Mouse (Mus musculus) common myeloid progenitor, adult 5-6 weeks (primary cell): ENCODE measurements around the gene Enc1. TPM values are rescaled to one million over a fixed set of nuclear protein-coding genes. Genes with fewer than 3 reads are reported as not detected.
"Not testable (repeated sequence)": the region's sequence is repeated elsewhere in the genome, so short reads cannot be mapped to it uniquely, and the experiment has no call there.

ENCODE experiments used
- ATAC-seq: replicated peaks from 2 replicates; pipeline ENCODE4 v1.8.0; 2016; ENCODE audit warnings: low read depth, mild to moderate bottlenecking, moderate TSS enrichment, inconsistent platforms; ENCODE audit not compliant: poor library complexity, severe bottlenecking
- total RNA-seq: library from RNA; stranded (forward); fragments of 200-1000, 187-1606 nt; gene quantifications from 2 replicates; pipeline ENCODE4 v1.2.3, GENCODE M21; 2017

Gene Enc1
- total RNA-seq, 1 experiment from 2014 or later, result 4.8 TPM

DNA sequence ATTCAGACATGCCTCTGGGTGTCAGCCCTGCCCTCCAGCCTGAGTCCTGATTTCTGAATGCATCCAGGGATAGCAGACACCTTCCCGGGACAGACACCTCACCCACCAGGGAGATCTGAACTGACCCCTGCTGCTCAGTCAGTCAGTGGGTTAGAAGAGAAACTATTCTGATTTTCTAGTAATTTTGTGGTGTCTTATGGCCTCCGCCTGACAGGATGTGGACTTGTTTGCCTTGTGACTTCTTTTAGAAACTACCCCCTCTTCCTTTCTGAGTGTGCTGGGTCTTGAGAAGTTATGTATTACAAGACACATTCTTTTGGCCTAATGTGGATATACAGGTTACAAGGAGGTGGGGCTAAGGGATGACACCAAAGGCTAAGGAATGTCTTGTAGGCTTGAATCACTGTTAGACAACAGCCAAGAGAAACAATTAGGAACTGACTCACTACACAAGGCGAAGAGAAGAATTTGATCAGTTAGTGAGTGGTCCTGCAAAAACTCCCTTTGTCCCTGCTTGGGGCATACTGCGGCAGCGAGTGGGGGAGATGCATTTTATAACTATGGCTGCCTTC is 8.7 kb downstream of the Enc1 start:
- no peak for ATAC-seq

DNA sequence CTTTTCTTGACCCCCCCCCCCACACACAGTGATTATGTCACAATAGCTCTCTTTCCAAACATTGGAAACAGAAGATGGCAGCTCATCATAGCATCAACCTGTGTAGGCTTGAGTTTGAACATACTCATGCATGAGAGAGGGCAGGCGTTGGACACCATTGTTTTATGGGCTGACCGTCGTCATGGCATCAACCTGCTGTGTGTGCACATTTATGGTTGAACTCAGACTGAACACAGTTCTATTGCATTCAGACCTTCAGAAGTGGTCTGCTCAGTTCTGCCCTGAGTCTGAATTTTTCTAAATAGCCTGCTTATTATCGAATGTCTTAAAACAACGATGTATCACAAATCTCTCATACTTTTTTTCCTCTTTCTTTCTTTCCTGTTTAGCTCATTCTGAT is 9.2 kb downstream of the Enc1 start:
- ATAC-seq, result no peak

DNA sequence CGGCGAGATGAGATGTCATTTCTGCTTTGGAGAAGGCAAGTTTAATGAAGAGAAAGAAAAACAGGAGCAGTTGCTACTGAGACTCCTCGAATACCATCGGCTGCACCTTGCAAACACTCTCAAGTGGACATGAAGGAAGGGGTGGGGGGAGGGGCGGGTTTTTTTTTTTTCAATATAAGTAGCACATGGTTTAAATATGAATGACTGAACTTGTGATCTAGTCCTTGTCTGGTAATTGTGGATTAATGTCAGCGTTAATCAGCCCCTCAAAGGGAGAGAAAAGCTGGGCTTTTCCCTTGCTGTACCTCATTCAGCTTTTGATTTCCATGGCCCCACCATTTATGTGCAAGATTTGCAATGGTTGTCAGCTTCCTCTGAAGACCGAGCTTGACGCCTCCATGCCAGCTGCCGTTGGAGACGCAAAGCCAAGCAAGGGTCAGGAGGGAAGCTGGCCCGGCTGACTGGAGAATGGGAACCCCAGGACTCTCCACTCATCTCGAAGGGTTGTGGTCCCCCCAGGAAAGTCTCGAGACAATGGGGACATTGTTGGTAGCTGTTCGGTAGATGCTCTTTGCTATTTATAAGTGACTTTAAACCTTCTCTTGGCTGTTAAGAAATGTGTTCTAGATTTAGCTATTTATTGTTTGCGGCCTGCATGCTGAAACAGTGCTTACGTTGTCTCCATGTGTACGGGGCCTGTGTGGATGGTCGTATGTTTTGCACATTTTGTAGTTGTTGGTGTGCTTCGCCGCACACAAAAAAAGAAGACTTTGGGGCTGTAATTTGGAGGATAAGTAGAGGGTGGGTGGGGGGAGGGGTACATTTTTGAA is 9.9 kb downstream of the Enc1 start:
- ATAC-seq, result no peak

DNA sequence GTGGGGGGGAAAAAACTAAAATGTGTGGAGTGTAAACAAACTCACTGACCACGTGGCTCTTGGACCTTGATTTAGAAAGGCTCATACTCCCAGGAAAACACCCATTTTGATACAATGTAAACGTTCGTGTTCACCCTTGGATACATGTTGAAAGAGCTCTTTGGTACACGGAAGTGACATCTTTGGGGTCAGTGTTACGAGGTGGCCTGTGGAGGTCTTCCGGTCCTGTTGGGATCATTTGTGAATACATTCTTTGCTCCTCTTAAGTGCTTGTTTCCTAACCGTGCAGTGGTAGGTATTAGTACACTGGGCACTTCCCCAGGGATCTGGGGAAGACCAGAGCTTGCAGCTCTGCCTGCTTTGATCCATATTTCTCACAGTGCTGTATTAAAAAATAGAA is 10.8 kb downstream of the Enc1 start:
- ATAC-seq, result no peak

DNA sequence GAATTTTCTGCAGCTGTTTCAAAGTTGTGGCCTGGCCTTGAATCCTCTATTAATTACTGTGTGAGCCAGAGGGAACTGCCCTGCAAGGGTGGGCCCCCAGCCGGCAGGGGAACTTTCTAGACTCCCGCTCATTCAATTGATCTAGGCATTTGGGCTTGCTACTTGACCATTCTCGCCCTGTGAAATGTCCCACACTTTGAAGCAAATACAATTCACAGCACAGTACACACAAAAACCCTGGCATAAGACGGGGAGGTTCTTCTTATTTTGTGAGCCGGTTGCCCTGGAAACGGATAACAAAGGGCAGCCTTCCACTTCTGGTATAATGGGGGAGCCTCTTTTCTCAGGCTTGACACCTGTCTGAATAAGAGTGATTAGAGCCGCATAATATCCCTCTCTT is 11.6 kb downstream of the Enc1 start:
- ATAC-seq, result no peak

DNA sequence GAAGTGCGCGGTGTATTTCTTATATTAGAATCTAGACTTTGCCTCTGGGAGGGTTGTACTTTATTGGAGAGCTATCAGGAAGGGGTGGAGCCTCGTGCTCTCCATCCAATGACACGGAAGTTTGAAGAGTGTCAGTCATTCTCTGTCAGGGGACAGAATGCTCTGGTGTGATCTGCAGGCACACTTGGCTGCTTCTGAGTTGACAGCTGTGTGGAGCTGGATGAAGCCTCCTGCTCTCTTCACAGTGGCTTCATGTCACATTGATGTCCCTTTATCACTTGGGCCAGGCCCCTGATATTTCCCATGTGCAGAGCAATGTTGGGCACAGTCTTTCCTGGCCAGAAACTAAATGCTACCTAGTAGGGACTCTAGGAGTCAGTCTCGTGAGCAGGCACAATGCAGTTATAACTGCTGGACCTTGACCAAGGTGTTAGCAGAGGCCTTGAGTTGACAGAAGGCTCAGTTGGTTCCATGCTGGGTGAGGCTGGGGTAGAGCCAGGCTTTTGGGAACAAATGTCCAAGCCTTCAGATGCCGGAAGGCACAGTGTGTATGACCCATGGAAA is 12.6 kb downstream of the Enc1 start:
- ATAC-seq, result no peak; the same call in 1 of the 2 replicates

DNA sequence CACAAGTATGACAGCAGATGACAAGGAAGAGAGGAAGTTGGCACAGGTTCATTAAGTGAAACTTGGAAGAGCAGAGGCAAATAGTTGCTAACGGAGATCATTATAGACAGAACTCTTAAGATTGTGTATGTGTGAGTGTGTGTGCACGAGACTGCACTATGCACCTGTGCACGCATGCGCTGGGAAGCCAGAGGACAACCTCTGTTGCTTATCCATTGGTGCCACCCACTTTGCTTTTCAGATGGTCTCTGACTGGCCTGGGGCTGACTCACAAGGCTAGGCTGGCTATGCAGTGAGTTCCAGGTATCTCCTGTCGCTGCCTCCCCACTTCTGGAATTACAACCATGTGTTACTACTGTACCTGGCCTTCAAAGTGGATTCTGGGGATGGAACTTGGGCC is 13.1 kb downstream of the Enc1 start:
- ATAC-seq, result no peak

DNA sequence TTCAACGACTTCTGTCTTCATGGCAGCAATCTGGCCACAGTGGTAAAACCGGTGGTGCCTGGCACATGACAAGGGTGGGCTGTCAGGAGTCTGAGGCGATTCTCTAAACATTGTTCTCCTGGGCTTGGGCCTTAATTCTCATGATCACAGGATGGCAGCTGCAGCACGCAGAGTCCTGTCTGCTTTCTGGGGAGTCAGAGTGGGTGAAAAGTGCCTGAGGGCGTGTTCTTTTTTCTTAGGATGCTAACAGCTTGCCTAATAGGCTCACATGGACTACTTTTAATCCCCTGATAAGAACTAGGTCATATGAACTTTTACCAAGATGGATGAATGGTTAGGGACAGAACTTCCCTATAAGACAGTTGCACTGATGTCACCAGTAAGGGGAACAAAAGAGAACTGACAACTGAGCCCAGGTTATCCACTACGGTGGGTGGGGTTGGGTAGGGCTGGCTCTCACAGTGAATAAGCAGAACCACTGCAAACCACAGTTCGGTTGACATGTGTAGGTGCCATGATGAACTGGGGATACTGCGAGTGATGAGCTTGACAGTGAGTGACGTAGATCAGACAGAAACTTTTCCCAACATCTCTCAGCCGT is 13.8 kb downstream of the Enc1 start:
- peak; percentile 47; the same call in 1 of the 2 replicates for ATAC-seq

DNA sequence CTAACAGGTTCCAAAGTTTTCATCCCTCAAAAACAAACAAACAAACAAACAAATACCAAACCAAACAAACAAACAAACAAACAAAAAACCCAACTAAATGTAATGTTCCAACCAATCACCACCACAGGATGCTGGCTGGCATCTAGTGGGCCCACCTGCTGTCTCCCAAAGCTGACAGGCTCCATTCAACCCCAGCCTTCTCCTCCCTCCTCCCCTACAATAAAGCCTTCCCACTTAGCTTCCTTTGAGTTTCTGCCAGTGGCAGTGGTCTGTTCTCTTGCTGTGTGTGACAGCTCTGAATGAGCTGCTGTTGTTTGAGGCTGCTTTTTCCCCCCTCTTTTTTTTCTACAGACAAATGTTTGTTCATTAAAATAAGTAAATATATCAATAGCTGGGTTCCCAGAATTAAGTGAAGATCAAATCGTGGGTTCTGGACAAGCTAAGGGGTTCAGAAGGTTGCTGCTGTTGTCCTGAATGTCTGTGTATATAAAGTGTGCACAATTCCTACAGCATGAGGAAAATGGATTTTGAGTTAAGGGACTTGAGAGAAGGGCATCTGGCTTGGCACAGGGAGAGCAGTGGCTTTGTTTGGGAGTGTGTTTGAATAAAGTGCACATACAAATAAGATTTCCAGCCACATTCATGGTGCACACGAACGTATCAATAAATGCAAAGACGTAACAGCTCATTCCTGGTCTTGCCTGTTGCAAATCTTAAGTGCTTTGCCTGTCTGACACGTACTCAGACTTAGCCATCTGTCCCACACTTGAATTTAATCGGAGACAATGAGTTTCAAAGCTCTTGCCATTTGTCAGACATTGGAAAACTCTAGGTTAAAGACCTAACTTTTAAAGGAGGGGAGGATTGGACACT is 15.3 kb downstream of the Enc1 start:
- no peak for ATAC-seq

DNA sequence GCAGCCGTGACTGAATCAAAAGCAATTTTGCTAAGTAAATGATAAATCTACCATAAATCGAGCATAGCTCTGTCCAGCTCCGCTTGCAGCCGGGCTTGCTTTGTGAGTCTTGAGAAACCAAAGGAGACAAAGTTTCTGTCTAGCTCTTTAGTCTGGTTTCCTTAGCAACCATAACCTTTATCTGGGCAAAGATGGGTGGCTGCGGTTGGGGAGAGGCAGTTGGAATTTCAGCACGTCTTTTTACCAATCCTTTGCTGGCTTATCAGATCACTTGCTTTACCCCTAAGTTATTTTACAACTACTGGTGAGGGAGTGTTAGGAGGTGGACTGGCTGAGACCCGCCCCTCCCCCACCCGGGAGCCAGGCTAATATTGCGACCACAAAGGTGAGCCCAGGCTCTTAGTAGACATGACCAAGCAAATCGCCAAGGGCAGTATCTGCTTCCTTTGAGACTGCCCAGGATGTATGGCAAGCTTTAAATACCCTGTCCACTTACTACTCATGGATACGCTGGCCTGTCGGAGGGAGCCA is 16.0 kb downstream of the Enc1 start:
- ATAC-seq, result no peak

DNA sequence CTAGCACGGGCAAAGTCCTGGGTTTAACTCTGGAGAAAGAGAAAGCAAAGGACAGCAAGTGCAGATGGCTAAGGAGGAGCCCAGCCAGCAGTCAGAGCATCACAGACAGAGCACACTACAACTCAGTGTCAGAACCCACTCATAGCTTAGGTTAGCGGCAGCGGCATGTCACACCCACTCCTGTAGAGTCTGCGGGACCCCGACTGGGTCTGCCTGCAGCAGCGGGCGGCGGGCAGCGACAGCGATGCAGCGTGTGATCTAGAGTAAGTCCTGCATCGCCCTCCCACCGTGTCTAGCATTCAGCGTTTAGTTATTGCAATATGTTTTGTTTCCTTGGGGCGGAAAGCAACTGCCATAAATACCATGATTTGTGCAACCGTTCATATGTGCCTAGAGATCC is 18.4 kb downstream of the Enc1 start:
- ATAC-seq, result no peak

DNA sequence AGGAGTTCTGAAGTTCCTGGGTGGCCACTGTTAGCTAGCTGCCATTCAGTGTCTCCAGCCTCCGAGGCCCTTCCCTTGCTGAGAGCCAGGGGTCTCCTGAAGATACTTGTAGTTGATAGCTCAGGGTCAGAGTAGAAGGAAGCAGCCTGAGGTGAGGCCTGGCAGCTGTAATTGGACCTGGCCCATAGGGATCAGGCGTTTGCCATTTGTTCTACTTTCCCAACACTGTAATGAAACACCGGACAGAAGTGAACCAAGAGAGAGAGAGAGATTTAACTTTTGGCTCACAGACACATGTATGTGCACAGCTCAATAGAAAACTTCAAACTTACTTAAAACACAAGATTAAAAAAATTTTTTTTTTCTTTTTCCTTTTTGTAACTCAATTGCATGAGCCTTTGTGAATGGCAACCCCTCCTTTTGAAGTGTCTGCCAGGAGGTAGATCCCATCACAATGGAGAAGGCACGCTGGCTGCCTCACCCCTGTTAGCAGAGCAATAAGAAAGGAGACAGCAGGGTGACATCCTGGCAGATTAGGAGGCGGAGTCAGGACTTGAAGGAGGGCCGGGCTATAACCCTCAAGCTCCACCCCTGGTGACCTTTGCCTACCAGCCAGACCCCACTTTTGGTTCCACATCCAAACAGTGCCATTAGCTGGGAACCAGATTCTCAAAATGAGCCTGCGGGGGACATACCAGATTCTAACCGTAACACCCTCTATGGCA is 19.7 kb downstream of the Enc1 start:
- no peak for ATAC-seq

DNA sequence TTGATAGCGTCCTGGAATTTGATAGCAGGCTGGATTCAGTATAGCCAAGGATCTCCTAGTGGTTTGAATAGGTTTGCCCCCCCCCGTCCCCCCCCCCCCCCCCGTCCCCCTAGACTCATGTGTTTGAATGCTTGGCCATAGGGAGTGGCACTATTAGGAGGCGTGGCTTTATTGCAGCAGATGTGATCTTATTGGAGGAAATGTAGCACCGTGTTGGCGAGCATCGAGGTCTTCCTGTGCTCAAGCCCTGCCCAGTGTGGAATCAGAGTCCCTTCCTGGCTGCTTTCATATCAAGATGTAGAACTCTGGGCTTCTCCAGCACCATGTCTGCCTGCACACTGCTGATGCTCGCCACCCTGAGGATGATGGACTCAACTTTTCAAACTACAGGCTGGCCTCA is 20.6 kb downstream of the Enc1 start:
- no peak for ATAC-seq

DNA sequence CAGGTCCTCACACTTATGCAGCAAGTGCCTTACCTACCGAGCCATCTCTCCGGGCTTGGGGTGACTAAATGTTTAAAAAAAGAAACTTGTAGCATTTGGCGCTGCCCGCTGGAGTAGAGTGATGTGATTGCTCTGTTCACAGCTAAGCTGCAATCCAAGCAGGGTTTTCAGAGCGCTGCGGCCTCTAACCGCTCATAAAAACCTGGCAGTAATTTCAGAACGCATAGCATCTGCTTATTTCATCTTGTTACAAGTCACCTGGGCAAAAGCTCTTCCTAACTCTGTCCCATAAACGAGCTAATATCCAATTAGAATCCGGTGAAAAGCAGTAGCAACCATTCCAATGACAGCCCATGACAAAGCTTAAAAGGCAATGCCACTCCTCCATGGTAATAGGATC is 21.8 kb downstream of the Enc1 start:
- no peak for ATAC-seq

DNA sequence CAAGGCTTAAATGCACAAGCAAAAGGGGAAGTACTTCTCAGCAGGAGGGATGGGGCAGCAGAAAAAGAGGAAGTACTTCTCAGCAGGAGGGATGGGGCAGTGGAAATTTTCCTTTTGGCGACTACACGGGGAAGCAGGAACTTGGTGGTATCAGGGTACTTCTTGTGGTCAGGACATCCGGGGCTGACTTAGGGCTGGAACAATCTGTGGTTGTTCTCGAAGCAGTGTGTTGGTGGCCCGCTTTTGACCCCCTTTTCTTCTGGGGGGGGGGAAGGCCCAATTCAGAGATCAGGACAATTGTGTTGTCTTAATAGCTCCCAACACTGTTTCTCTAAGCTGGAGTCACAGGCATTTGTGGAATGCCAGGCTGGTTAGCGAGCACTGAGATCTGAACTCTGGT is 24.6 kb downstream of the Enc1 start:
- ATAC-seq, result not testable (repeated sequence)

DNA sequence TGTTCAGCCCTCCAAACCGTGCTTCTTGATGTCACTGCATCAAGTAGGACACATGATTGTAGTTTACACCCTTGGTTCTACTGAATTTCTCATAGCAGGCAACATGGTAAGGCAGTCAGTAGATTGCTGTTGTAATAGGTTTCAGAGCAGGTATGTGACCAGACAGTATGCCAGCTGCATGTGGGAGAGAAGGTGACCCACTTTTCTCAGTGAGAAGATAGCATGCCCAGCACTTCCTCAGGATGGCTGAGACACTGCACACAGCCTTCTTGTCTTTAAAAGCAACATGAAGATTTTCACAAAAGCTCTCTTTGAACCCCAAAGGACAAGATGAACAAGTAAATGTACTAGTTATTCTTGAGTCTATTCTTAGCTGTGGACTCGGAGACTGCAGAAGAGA is 29.8 kb downstream of the Enc1 start:
- ATAC-seq, result no peak

DNA sequence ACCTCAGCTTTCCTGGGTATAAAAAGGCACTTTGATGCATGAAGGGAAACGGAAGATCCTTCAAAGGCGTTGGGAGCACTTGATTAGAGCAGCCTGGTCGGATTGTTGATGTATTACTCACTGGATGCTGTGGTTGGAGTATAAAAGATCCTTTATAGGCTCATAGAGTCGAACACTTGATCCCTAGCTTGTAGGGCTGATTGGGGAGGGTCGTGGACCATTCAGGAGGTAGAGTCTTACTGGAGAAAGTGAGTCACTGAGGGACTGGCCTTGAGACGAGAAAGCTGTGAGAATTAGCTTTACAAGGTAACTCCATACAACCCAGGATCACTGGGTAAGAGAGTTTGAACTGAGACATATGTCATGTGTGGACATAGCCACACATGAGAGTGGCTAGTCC is 30.7 kb downstream of the Enc1 start:
- ATAC-seq, result no peak

DNA sequence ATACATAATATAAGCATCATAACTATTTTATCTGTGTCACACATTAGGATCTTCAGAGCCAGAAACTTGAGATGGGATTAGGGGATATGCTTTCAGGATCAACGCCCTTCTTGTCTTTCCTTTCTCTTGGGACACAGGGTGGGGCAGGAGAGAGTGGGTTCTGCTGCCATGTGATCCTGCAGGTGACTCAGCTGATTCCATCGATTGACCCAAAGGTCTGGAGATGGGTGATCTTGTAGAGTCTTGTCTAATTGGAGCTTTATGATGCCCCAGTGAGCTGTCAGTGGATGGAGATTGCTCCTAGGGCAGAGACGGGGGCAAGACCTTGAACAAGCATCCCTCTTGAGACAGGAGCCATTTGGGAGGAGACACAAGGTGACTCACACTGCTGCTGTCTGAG is 33.9 kb downstream of the Enc1 start:
- ATAC-seq, result no peak

DNA sequence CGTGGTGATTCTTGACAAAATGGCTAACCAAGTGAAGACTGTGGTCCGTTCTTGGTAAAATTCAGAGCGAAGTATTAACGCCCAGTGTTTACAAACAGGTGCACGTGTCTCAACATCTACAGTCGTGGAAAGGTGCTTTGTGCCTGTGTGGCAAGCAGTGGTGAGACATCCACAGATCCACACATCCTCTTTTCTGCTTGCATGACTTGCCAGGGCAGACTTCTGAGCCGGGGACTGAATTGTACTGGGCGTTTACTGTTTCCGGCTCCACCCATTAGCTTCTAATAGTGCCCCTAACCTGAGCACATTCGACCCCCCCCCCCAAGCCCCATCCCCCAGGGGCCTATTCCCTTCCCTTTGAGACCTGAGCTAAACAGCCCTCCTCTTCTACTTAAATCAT is 34.6 kb downstream of the Enc1 start:
- ATAC-seq, result peak; percentile 51
